Comparison of ENCODE assay signal across 8 mouse cellular contexts in the genomic region with DNA sequence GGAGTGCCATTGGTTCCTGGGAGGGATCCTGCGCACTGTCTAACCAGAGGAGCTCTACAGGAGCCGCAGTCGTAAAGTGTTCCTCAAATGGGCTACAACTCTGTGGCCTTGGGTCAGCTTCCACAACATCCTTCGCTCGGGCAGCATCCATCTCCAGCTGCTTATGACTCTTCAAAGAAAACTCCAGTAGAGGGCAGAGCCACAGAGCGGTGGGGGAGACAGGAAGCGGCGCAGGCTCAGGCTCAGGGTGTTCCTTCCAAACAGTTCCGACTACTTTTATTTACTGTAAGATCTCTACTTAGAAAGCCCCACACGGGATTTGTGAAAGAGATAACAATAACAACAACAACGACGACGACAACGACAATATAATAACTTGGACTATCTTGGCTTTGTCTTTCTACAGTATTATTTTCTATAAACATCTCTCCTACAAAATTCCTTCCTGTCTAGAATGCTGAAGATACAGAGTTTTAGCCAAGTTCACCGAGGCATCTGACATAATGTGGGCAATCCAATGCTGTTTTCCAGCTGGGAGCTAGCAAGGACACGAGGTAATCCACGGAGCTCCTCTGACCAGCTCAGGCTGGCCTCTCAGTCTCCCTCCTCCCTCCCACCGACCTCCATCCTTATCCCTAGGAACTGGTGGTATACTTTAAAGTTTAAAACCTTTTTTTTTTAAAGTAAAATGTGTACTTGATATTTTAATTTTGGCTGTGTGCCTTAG.
A peak's percentile ranks its signal among the peaks of the same experiment; 100 is the strongest.
DNase-seq lines count a peak whose midpoint lies in the region; ATAC-seq and TF ChIP-seq lines count a peak whose summit lies in the region.

No protein-coding gene starts in this region.

- no peak overlapping the region for H3K9ac ChIP-seq in stomach, embryonic 14.5 days (replicated peaks; ENCODE audit: low read depth, low read length)

- TF ChIP-seq POLR2A in spleen, adult 2 months (IDR thresholded peaks at IDR 0.05; ENCODE audit: low read depth, low read length), result no peak

- H3K27me3 ChIP-seq in spleen, adult 2 months (ENCODE audit: control insufficient read depth, insufficient read depth, low read length), result no peaks in the 10 kb centered on the region
- H3K27me3 ChIP-seq in stomach, embryonic 14.5 days (ENCODE audit: control insufficient read depth, insufficient read depth, low read length), result no peaks in the 10 kb centered on the region

- peak; percentile 58 for DNase-seq in adrenal gland, postnatal 14 days
- DNase-seq in adrenal gland, postnatal 4 days (ENCODE audit: low spot score in 2 of 2), result no peak
- no peak for DNase-seq in spleen, adult 2 months (ENCODE audit: low read depth in 1 of 2, low spot score in 2 of 2)
- DNase-seq in spleen, postnatal 4 days (ENCODE audit: low spot score in 2 of 2), result no peak
- peak; percentile 52 for DNase-seq in kidney, adult 9 months
- DNase-seq in left cerebral cortex, adult 18-20 months (ENCODE audit: low spot score in 2 of 2), result no peak

- 71% methylated on average over 18 of the region's 18 CpGs for WGBS in spleen, adult 2 months
- WGBS in stomach, embryonic 14.5 days, result 43% methylated on average over 18 of the region's 18 CpGs

- no peak overlapping the region for H3K4me3 ChIP-seq in spleen, adult 2 months (ENCODE audit: extremely low read depth, insufficient read depth, insufficient read length)
- H3K4me3 ChIP-seq in stomach, embryonic 14.5 days (ENCODE audit: low read depth, low read length), result no peak overlapping the region

- no peaks in the 10 kb centered on the region for H3K9me3 ChIP-seq in stomach, embryonic 14.5 days (ENCODE audit: control insufficient read depth, low read depth, low read length)

- H3K4me2 ChIP-seq in stomach, embryonic 14.5 days (replicated peaks; ENCODE audit: low read depth, low read length), result 0 out of 2 replicates have a peak overlapping the region, but pooled peaks have one; percentile 18

- H3K36me3 ChIP-seq in spleen, adult 2 months (ENCODE audit: control insufficient read depth, insufficient read depth, low read length), result no peaks in the 10 kb centered on the region
- H3K36me3 ChIP-seq in stomach, embryonic 14.5 days (ENCODE audit: control insufficient read depth, insufficient read depth, low read length), result no peaks in the 10 kb centered on the region

- no peak for ATAC-seq in stomach, embryonic 14.5 days (ENCODE audit: insufficient number of reproducible peaks, insufficient read depth, low FRiP score, low read depth)
- ATAC-seq in megakaryocyte progenitor cell, adult 5-6 weeks (replicated peaks; ENCODE audit: poor library complexity), result no peak

- H3K27ac ChIP-seq in spleen, adult 2 months (ENCODE audit: insufficient read depth, low read length), result peak overlapping the region; percentile 18; the same call in 1 of the 2 replicates
- H3K27ac ChIP-seq in stomach, embryonic 14.5 days (ENCODE audit: low read length), result no peak overlapping the region

- TF ChIP-seq CTCF in spleen, adult 2 months (IDR thresholded peaks at IDR 0.05; ENCODE audit: extremely low read depth, insufficient read depth, insufficient read length, insufficient replicate concordance), result no peak

- H3K4me1 ChIP-seq in spleen, adult 2 months (ENCODE audit: control insufficient read depth, insufficient read depth, insufficient read length), result no peaks in the 10 kb centered on the region
- 0 out of 2 replicates have a peak, but pooled peaks cover 2% of the 10 kb centered on the region for H3K4me1 ChIP-seq in stomach, embryonic 14.5 days (ENCODE audit: control insufficient read depth, insufficient read depth, low read length)

Comparison
In these comparisons a context has a peak if more than half of its experiments do, and no peak if none do; other contexts are left out.
1. DNase-seq: peak in adrenal gland, postnatal 14 days (single experiment) and kidney, adult 9 months (single experiment); none in adrenal gland, postnatal 4 days (0 of 2), spleen, adult 2 months (0 of 2), spleen, postnatal 4 days (0 of 2) and left cerebral cortex, adult 18-20 months (0 of 2).